Mouse (Mus musculus) liver, postnatal 0 days (tissue): ENCODE measurements around the gene Zfp706. TPM values are rescaled to one million over a fixed set of nuclear protein-coding genes. Genes with fewer than 3 reads are reported as not detected.
A peak's percentile ranks its signal among the peaks of the same experiment; 100 is the strongest.

Source experiments
- ATAC-seq: fragments of 200-750 bp; cut with Nextera tagmentation; 2 replicates; pipeline ENCODE4 v1.8.0; 2017; ENCODE audit warnings: mild to moderate bottlenecking, moderate library complexity
- DNase-seq: peaks from one replicate; pipeline ENCODE4 v3.0.0-alpha.2; 2016
- H3K27ac ChIP-seq: fragments of 300-500 bp; sonication (generic); 2 replicates; pipeline ENCODE4 v1.5.1; 2014; ENCODE audit warnings: antibody characterized with exemption, moderate library complexity, mild to moderate bottlenecking, low read depth
- H3K27me3 ChIP-seq: fragments of 300-500 bp; sonication (generic); 2 replicates; pipeline ENCODE4 v1.6.1; 2014; ENCODE audit warnings: low read length, control low read depth, mixed read lengths; ENCODE audit not compliant: insufficient read depth
- H3K36me3 ChIP-seq: fragments of 300-500 bp; sonication (generic); replicated peaks from 2 replicates; pipeline ENCODE4 v1.6.1; 2014; ENCODE audit warnings: mild to moderate bottlenecking, control low read depth, low read length, moderate library complexity, mixed read lengths; ENCODE audit not compliant: insufficient read depth
- H3K4me1 ChIP-seq: fragments of 300-500 bp; sonication (generic); 2 replicates; pipeline ENCODE4 v1.6.1; 2014; ENCODE audit warnings: antibody characterized with exemption, mild to moderate bottlenecking, control low read depth; ENCODE audit not compliant: insufficient read depth
- H3K4me2 ChIP-seq: fragments of 300-500 bp; sonication (generic); 2 replicates; pipeline ENCODE4 v1.6.1; 2014; ENCODE audit warnings: low read depth, mild to moderate bottlenecking, low read length, moderate library complexity, mixed read lengths
- H3K4me3 ChIP-seq: fragments of 300-500 bp; sonication (generic); 2 replicates; pipeline ENCODE4 v1.5.1; 2014; ENCODE audit warnings: low read depth, low read length
- H3K9ac ChIP-seq: fragments of 300-500 bp; sonication (generic); replicated peaks from 2 replicates; pipeline ENCODE4 v1.6.1; 2014; ENCODE audit warnings: mild to moderate bottlenecking, moderate library complexity
- H3K9me3 ChIP-seq: fragments of 300-500 bp; sonication (generic); 2 replicates; pipeline ENCODE4 v1.6.1; 2016; ENCODE audit warnings: mild to moderate bottlenecking, control low read depth, low read length, mixed read lengths
- CTCF ChIP-seq: sonication (generic); IDR thresholded peaks from 2 replicates; pipeline ENCODE4 v1.5.1; 2016; ENCODE audit warnings: antibody characterized with exemption, low read depth
- EP300 ChIP-seq: IDR thresholded peaks from 2 replicates; pipeline ENCODE4 v1.6.1; 2016; ENCODE audit warnings: antibody characterized with exemption, low read depth, mild to moderate bottlenecking
- WGBS: fragments of 180-500 bp; shearing (Covaris S2); extraction: QIAGEN DNeasy Blood & Tissue Kit; methylation state at CpG from one replicate; pipeline ENCODE4 v1.1.7; 2014; ENCODE audit not compliant: insufficient replicate concordance; 5-methylcytosine and 5-hydroxymethylcytosine counted together
- polyA plus RNA-seq: library from polyadenylated mRNA; unstranded; fragments of >200 nt; fragmentation: Nextera tagmentation; extraction: Ambion mirVana; gene quantifications from 2 replicates; pipeline ENCODE4 v1.2.1, GENCODE M21; 2015

Zfp706 gene
- polyA plus RNA-seq, 1 experiment from 2014 or later, result 234 TPM

GRCm38 (mm10) chr15:36994665-36995064 lies 12.9 kb downstream of the Zfp706 start:
- WGBS, result 73% methylated on average over 1 of the region's 1 CpGs
- H3K9me3 ChIP-seq, result 0 out of 2 replicates have a peak, but pooled peaks cover 3% of the 10 kb centered on the region
- H3K4me3 ChIP-seq, result no peak overlapping the region
- H3K9ac ChIP-seq, result no peak overlapping the region
- H3K4me1 ChIP-seq, result peaks cover 7% of the 10 kb centered on the region
- no peak for DNase-seq
- TF ChIP-seq CTCF, result no peak
- TF ChIP-seq EP300, result no peak
- no peaks in the 10 kb centered on the region for H3K27me3 ChIP-seq
- ATAC-seq, result no peak
- peaks cover 30% of the 10 kb centered on the region for H3K36me3 ChIP-seq
- no peak overlapping the region for H3K4me2 ChIP-seq
- H3K27ac ChIP-seq, result no peak overlapping the region

- H3K27ac ChIP-seq, result no peak overlapping the region
- ATAC-seq (no peak), DNase-seq (no peak)
- H3K36me3 ChIP-seq, result peaks cover 21% of the 10 kb centered on the region
- H3K4me3 ChIP-seq, result no peak overlapping the region
- H3K9ac ChIP-seq, result no peak overlapping the region
- TF ChIP-seq EP300 (no peak), CTCF (no peak)
- H3K4me1 ChIP-seq, result peaks cover 8% of the 10 kb centered on the region
- no peak overlapping the region for H3K4me2 ChIP-seq
- no peaks in the 10 kb centered on the region for H3K27me3 ChIP-seq
- 0 out of 2 replicates have a peak, but pooled peaks cover 3% of the 10 kb centered on the region for H3K9me3 ChIP-seq
- WGBS, result 81% methylated on average over 8 of the region's 8 CpGs
Measured at GRCm38 (mm10) chr15:36993435-36994178, 14.0 kb downstream of the Zfp706 start.

GRCm38 (mm10) chr15:36991353-36991752 lies 16.2 kb downstream of the Zfp706 start:
- H3K4me3 ChIP-seq, result no peak overlapping the region
- H3K4me2 ChIP-seq, result no peak overlapping the region
- no peak overlapping the region for H3K9ac ChIP-seq
- peaks cover 15% of the 10 kb centered on the region for H3K4me1 ChIP-seq
- DNase-seq, result peak; percentile 37
- no peaks in the 10 kb centered on the region for H3K27me3 ChIP-seq
- WGBS, result 54% methylated on average over 6 of the region's 6 CpGs
- no peak for TF ChIP-seq CTCF
- TF ChIP-seq EP300, result no peak
- H3K27ac ChIP-seq, result peak overlapping the region; percentile 62
- peak; percentile 87 for ATAC-seq
- no peaks in the 10 kb centered on the region for H3K9me3 ChIP-seq
- 0 out of 2 replicates have a peak, but pooled peaks cover 7% of the 10 kb centered on the region for H3K36me3 ChIP-seq

- Histone ChIP-seq H3K4me2 (no peak overlapping the region), H3K4me3 (no peak overlapping the region), H3K27ac (no peak overlapping the region), H3K36me3 (0 out of 2 replicates have a peak, but pooled peaks cover 5% of the 10 kb centered on the region), H3K4me1 (peaks cover 15% of the 10 kb centered on the region), H3K27me3 (no peaks in the 10 kb centered on the region), H3K9ac (no peak overlapping the region), H3K9me3 (no peaks in the 10 kb centered on the region)
- no peak for ATAC-seq
- 87% methylated on average over 11 of the region's 11 CpGs for WGBS
- DNase-seq, result no peak
- no peak for TF ChIP-seq EP300
- no peak for TF ChIP-seq CTCF
Measured at GRCm38 (mm10) chr15:36989922-36990321, 17.7 kb downstream of the Zfp706 start.

- Histone ChIP-seq H3K27me3 (no peaks in the 10 kb centered on the region), H3K4me1 (peaks cover 16% of the 10 kb centered on the region), H3K9ac (no peak overlapping the region), H3K4me2 (no peak overlapping the region), H3K4me3 (no peak overlapping the region), H3K27ac (no peak overlapping the region), H3K36me3 (0 out of 2 replicates have a peak, but pooled peaks cover 5% of the 10 kb centered on the region), H3K9me3 (no peaks in the 10 kb centered on the region)
- no peak for DNase-seq
- ATAC-seq, result no peak
- TF ChIP-seq EP300 (no peak), CTCF (no peak)
- WGBS, result 56% methylated on average over 2 of the region's 2 CpGs
Measured at GRCm38 (mm10) chr15:36988718-36989115, 18.9 kb downstream of the Zfp706 start.

- H3K4me3 ChIP-seq, result no peak overlapping the region
- H3K4me2 ChIP-seq, result no peak overlapping the region
- WGBS, result 58% methylated on average over 13 of the region's 13 CpGs
- H3K27me3 ChIP-seq, result no peaks in the 10 kb centered on the region
- 0 out of 2 replicates have a peak, but pooled peaks cover 5% of the 10 kb centered on the region for H3K36me3 ChIP-seq
- peaks cover 20% of the 10 kb centered on the region for H3K4me1 ChIP-seq
- TF ChIP-seq EP300 (no peak), CTCF (no peak)
- no peak overlapping the region for H3K9ac ChIP-seq
- DNase-seq, result no peak
- no peak overlapping the region for H3K27ac ChIP-seq
- no peaks in the 10 kb centered on the region for H3K9me3 ChIP-seq
- ATAC-seq, result no peak
Measured at GRCm38 (mm10) chr15:36987976-36988717, 19.4 kb downstream of the Zfp706 start.
